Mouse (Mus musculus): ENCODE data around the gene Adcyap1r1. TPM values are rescaled to one million over a fixed set of nuclear protein-coding genes. Genes with fewer than 3 reads are reported as not detected.

Adcyap1r1 gene
- polyA plus RNA-seq, 1 experiment from 2014 or later: 4.2 TPM

DNA sequence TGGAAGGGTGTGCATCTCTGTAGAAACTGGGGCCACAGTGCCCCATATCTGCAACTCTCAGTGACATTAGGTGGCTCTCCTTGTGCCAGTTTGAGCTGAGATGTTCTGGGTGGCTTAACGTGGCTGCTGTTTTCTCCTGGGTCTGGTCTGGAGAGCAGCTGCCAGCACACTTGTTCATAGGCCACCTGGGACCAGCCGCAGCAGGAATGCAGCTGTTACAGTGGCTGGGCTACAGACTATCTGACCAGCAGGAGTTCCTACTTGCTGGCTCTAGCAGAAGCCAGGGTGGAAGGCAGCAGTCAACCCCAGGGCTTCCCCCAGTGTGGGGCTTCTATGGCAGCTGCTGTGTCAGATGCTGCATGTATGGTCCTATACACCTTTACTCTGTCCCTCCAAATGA is 9.9 kb downstream of the Adcyap1r1 start:
- 64% methylated on average over 2 of the region's 2 CpGs for WGBS
- H3K4me1 ChIP-seq (ENCODE audit: control insufficient read depth in 2 of 2, insufficient read depth in 2 of 2, low read length in 2 of 2): no peaks in the 10 kb centered on the region; a peak in 1 of 4 replicates

DNA sequence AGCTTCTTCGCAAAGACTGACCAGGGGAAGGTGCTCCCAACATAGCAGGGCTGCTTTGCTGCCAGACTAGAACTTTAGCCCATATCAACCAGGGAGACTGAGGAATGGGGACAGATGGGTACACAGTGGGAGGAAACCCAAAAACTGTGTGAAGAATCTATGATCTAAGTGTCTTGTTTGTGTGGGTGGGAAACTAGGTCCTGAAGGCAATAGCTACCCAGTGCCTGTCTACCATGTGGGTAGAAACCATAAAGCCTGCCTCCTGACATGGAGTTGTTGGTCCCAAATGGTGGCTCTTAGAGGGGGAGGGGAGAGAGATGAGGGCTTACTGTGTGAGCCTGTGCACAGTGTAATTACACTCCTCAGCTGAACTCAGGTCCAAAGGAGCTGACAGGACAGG is 10.6 kb downstream of the Adcyap1r1 start:
- Histone ChIP-seq H3K27me3 (ENCODE audit: control insufficient read depth, insufficient read depth, low read length) (peaks cover 4% of the 10 kb centered on the region; the same call in 1 of the 2 replicates), H3K9me3 (ENCODE audit: control insufficient read depth, low read length) (no peaks in the 10 kb centered on the region), H3K27ac (replicated peaks in 1 of 2; ENCODE audit: control insufficient read depth in 1 of 2, insufficient read depth in 1 of 2, low read depth in 2 of 2, low read length in 2 of 2) (no peak overlapping the region), H3K4me3 (ENCODE audit: control insufficient read depth in 1 of 2, insufficient read depth in 1 of 2, low read depth in 1 of 2, low read length in 2 of 2) (no peak overlapping the region), H3K36me3 (ENCODE audit: control insufficient read depth, insufficient read depth, low read length) (no peaks in the 10 kb centered on the region), H3K4me2 (ENCODE audit: low read length) (no peak overlapping the region), H3K9ac (ENCODE audit: low read length) (no peak overlapping the region), H3K4me1 (ENCODE audit: control insufficient read depth in 2 of 2, insufficient read depth in 2 of 2, low read length in 2 of 2) (no peaks in the 10 kb centered on the region; a peak in 1 of 4 replicates)
- 72% methylated on average over 1 of the region's 1 CpGs for WGBS
- ATAC-seq (ENCODE audit: insufficient number of reproducible peaks, insufficient read depth, low FRiP score, low read depth): no peak

More for the DNA sequence above, 9.9 kb downstream of the Adcyap1r1 start:
- ATAC-seq (ENCODE audit: insufficient number of reproducible peaks, insufficient read depth, low FRiP score, low read depth): no peak
- no peaks in the 10 kb centered on the region for H3K36me3 ChIP-seq (ENCODE audit: control insufficient read depth, insufficient read depth, low read length)
- H3K4me3 ChIP-seq (ENCODE audit: control insufficient read depth in 1 of 2, insufficient read depth in 1 of 2, low read depth in 1 of 2, low read length in 2 of 2): no peak overlapping the region
- no peak overlapping the region for H3K27ac ChIP-seq (replicated peaks in 1 of 2; ENCODE audit: control insufficient read depth in 1 of 2, insufficient read depth in 1 of 2, low read depth in 2 of 2, low read length in 2 of 2)
- H3K27me3 ChIP-seq (ENCODE audit: control insufficient read depth, insufficient read depth, low read length): peaks cover 10% of the 10 kb centered on the region; the same call in 1 of the 2 replicates
- H3K4me2 ChIP-seq (ENCODE audit: low read length): no peak overlapping the region
- H3K9me3 ChIP-seq (ENCODE audit: control insufficient read depth, low read length): no peaks in the 10 kb centered on the region
- H3K9ac ChIP-seq (ENCODE audit: low read length): no peak overlapping the region

DNA sequence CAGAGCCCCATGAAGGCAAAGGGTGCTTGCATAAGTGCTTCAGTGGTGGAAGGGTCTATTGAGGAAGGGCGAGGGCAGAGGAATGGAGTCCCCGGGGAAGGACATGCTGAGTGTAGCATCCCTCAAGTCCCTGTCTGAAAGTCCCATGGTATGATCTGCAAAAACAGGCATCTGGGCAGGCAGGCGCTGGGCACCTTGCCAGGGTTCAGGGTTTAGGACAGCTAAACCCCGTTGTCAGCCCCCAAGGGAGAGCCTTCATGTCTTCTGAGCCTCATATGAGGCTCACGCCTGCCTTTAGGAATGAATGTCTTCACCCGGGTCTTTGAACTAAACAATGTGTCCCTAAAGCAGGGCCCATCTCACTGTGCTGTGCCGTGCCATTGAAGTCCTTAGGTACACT is 12.2 kb downstream of the Adcyap1r1 start:
- ATAC-seq (ENCODE audit: insufficient number of reproducible peaks, insufficient read depth, low FRiP score, low read depth): no peak
- 68% methylated on average over 7 of the region's 7 CpGs for WGBS
- peaks cover 4% of the 10 kb centered on the region; the same call in 1 of the 2 replicates for H3K27me3 ChIP-seq (ENCODE audit: control insufficient read depth, insufficient read depth, low read length)
- no peak overlapping the region for H3K27ac ChIP-seq (replicated peaks in 1 of 2; ENCODE audit: control insufficient read depth in 1 of 2, insufficient read depth in 1 of 2, low read depth in 2 of 2, low read length in 2 of 2)
- no peaks in the 10 kb centered on the region for H3K36me3 ChIP-seq (ENCODE audit: control insufficient read depth, insufficient read depth, low read length)
- H3K9me3 ChIP-seq (ENCODE audit: control insufficient read depth, low read length): no peaks in the 10 kb centered on the region
- no peak overlapping the region for H3K4me2 ChIP-seq (ENCODE audit: low read length)
- no peak overlapping the region for H3K4me3 ChIP-seq (ENCODE audit: control insufficient read depth in 1 of 2, insufficient read depth in 1 of 2, low read depth in 1 of 2, low read length in 2 of 2)
- no peak overlapping the region for H3K9ac ChIP-seq (ENCODE audit: low read length)
- H3K4me1 ChIP-seq (ENCODE audit: control insufficient read depth in 2 of 2, insufficient read depth in 2 of 2, low read length in 2 of 2): no peaks in the 10 kb centered on the region; a peak in 1 of 4 replicates

DNA sequence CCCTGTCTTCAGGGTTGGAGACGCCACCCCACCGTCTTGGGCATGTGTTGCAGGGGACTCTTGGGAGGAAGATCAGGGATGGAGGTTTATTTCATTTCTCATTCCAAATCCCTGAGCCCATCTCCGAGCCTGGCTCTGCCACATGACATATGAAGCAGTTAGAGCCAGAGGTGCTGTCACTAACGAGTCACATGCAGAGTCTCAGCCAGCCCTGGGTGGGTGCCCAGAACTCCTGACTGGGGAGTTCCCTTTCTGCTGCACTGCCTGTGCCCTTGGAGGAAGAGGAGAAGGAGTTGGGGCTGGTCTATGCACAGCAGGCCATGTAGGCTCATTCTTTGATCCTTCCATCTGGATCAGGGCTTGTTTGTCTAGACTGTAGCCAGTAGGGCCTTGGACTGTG is 13.5 kb downstream of the Adcyap1r1 start:
- Histone ChIP-seq H3K36me3 (ENCODE audit: control insufficient read depth, insufficient read depth, low read length) (no peaks in the 10 kb centered on the region), H3K4me2 (ENCODE audit: low read length) (no peak overlapping the region), H3K27me3 (ENCODE audit: control insufficient read depth, insufficient read depth, low read length) (peaks cover 4% of the 10 kb centered on the region; the same call in 1 of the 2 replicates), H3K9me3 (ENCODE audit: control insufficient read depth, low read length) (no peaks in the 10 kb centered on the region), H3K27ac (replicated peaks in 1 of 2; ENCODE audit: control insufficient read depth in 1 of 2, insufficient read depth in 1 of 2, low read depth in 2 of 2, low read length in 2 of 2) (no peak overlapping the region), H3K4me1 (ENCODE audit: control insufficient read depth in 2 of 2, insufficient read depth in 2 of 2, low read length in 2 of 2) (no peaks in the 10 kb centered on the region; a peak in 1 of 4 replicates), H3K4me3 (ENCODE audit: control insufficient read depth in 1 of 2, insufficient read depth in 1 of 2, low read depth in 1 of 2, low read length in 2 of 2) (no peak overlapping the region), H3K9ac (ENCODE audit: low read length) (no peak overlapping the region)
- no peak for ATAC-seq (ENCODE audit: insufficient number of reproducible peaks, insufficient read depth, low FRiP score, low read depth)
- WGBS: 76% methylated on average over 4 of the region's 4 CpGs

DNA sequence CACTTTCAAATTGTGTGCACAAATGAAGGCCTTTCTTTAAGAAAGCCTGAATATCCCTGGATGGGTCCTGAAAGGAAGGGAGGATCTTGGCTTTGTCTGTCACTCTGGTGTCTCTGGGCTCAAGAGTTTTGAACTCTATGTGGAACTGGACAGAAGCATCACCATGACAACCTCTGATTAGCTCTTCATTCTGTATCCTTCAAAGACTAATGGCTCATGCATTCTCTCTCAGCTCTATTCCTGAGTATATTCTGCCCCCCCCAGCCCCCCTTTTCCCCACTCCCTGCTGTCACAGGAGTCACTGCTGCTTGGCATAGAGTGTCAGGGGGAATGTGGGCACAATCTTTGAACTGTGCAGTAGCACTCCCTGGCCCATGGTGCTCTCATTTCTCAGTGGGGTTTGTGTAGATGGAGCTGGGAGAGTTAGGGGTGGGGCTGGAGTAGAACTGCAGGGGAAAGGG is 14.6 kb downstream of the Adcyap1r1 start:
- no peak for ATAC-seq (ENCODE audit: insufficient number of reproducible peaks, insufficient read depth, low FRiP score, low read depth)
- Histone ChIP-seq H3K9me3 (ENCODE audit: control insufficient read depth, low read length) (no peaks in the 10 kb centered on the region), H3K4me3 (ENCODE audit: control insufficient read depth in 1 of 2, insufficient read depth in 1 of 2, low read depth in 1 of 2, low read length in 2 of 2) (no peak overlapping the region), H3K36me3 (ENCODE audit: control insufficient read depth, insufficient read depth, low read length) (no peaks in the 10 kb centered on the region), H3K27ac (replicated peaks in 1 of 2; ENCODE audit: control insufficient read depth in 1 of 2, insufficient read depth in 1 of 2, low read depth in 2 of 2, low read length in 2 of 2) (no peak overlapping the region), H3K27me3 (ENCODE audit: control insufficient read depth, insufficient read depth, low read length) (no peaks in the 10 kb centered on the region), H3K4me2 (ENCODE audit: low read length) (no peak overlapping the region), H3K9ac (ENCODE audit: low read length) (no peak overlapping the region), H3K4me1 (ENCODE audit: control insufficient read depth in 2 of 2, insufficient read depth in 2 of 2, low read length in 2 of 2) (no peaks in the 10 kb centered on the region; a peak in 1 of 4 replicates)

DNA sequence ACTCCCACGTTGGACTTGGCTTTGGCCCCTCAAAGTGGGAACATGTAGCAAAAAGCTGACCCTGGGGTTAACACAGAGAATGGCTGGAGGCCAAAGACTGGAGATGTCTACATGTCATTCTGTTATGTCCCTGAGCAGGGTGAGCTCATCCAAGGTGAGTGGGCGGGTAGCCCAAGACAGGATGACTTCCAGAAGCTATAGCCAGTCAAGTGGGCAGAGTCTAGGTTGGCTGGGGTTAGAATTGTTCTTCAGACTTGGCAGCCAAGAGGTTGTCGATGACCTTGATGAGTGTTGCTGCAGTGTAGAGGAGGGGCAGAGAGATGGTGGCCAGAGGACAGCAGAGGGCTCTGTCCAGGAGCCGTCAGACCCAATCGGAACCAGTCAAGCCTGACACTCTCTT is 18.9 kb downstream of the Adcyap1r1 start:
- Histone ChIP-seq H3K36me3 (ENCODE audit: control insufficient read depth, insufficient read depth, low read length) (no peaks in the 10 kb centered on the region), H3K4me3 (ENCODE audit: control insufficient read depth in 1 of 2, insufficient read depth in 1 of 2, low read depth in 1 of 2, low read length in 2 of 2) (no peak overlapping the region), H3K4me1 (ENCODE audit: control insufficient read depth in 2 of 2, insufficient read depth in 2 of 2, low read length in 2 of 2) (no peaks in the 10 kb centered on the region; a peak in 1 of 4 replicates), H3K9me3 (ENCODE audit: control insufficient read depth, low read length) (no peaks in the 10 kb centered on the region), H3K27me3 (ENCODE audit: control insufficient read depth, insufficient read depth, low read length) (no peaks in the 10 kb centered on the region), H3K4me2 (ENCODE audit: low read length) (no peak overlapping the region), H3K27ac (replicated peaks in 1 of 2; ENCODE audit: control insufficient read depth in 1 of 2, insufficient read depth in 1 of 2, low read depth in 2 of 2, low read length in 2 of 2) (no peak overlapping the region), H3K9ac (ENCODE audit: low read length) (no peak overlapping the region)
- WGBS: 75% methylated on average over 5 of the region's 5 CpGs
- no peak for ATAC-seq (ENCODE audit: insufficient number of reproducible peaks, insufficient read depth, low FRiP score, low read depth)

DNA sequence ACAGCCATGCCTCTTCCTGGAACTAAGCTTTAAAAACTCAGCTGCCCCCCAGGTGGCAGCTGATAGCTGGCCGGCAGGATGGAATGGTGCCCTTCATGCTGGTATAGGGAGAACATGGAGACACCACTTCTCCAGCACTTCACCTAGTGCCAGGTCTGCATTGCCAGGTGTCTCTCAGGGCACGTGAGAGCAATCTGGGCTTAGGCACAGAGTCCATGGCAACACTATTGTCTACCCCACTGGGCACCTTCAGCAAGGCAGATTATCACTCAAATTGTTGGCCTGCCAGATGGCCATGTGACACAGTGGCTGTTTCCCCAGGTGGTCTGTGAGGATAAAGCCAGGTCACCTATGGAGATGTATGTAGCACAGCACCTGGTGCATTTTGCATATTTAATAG is 20.6 kb downstream of the Adcyap1r1 start:
- 67% methylated on average over 2 of the region's 2 CpGs for WGBS
- H3K27ac ChIP-seq (replicated peaks in 1 of 2; ENCODE audit: control insufficient read depth in 1 of 2, insufficient read depth in 1 of 2, low read depth in 2 of 2, low read length in 2 of 2): no peak overlapping the region
- no peak for ATAC-seq (ENCODE audit: insufficient number of reproducible peaks, insufficient read depth, low FRiP score, low read depth)
- H3K9ac ChIP-seq (ENCODE audit: low read length): no peak overlapping the region
- no peaks in the 10 kb centered on the region for H3K4me1 ChIP-seq (ENCODE audit: control insufficient read depth in 2 of 2, insufficient read depth in 2 of 2, low read length in 2 of 2)
- no peak overlapping the region for H3K4me3 ChIP-seq (ENCODE audit: control insufficient read depth in 1 of 2, insufficient read depth in 1 of 2, low read depth in 1 of 2, low read length in 2 of 2)
- H3K27me3 ChIP-seq (ENCODE audit: control insufficient read depth, insufficient read depth, low read length): no peaks in the 10 kb centered on the region
- no peaks in the 10 kb centered on the region for H3K36me3 ChIP-seq (ENCODE audit: control insufficient read depth, insufficient read depth, low read length)
- H3K9me3 ChIP-seq (ENCODE audit: control insufficient read depth, low read length): no peaks in the 10 kb centered on the region
- no peak overlapping the region for H3K4me2 ChIP-seq (ENCODE audit: low read length)

DNA sequence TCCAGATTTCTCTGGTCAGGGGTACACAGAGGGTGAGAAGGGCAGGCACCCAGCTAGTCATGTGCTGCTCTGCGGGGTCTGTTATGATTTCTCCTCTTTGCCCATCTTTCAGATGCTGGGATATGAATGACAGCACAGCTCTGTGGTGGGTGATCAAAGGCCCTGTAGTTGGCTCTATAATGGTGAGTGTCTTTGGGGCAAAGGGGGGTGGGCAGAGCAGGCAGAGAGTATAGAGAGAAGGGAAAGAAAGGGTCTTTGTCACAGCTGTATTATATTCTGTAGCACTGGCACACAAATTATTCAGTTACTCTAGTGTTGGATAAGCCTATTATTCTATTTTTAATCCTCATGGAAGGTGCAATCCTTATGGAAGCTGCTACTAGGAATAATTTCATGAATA is 29.2 kb downstream of the Adcyap1r1 start:
- H3K27me3 ChIP-seq (ENCODE audit: control insufficient read depth, insufficient read depth, low read length): no peaks in the 10 kb centered on the region
- no peak overlapping the region for H3K27ac ChIP-seq (replicated peaks in 1 of 2; ENCODE audit: control insufficient read depth in 1 of 2, insufficient read depth in 1 of 2, low read depth in 2 of 2, low read length in 2 of 2)
- WGBS: 100% methylated on average over 1 of the region's 1 CpGs
- H3K9me3 ChIP-seq (ENCODE audit: control insufficient read depth, low read length): no peaks in the 10 kb centered on the region
- no peak overlapping the region for H3K4me3 ChIP-seq (ENCODE audit: control insufficient read depth in 1 of 2, insufficient read depth in 1 of 2, low read depth in 1 of 2, low read length in 2 of 2)
- H3K4me2 ChIP-seq (ENCODE audit: low read length): no peak overlapping the region
- H3K9ac ChIP-seq (ENCODE audit: low read length): no peak overlapping the region
- H3K36me3 ChIP-seq (ENCODE audit: control insufficient read depth, insufficient read depth, low read length): no peaks in the 10 kb centered on the region
- H3K4me1 ChIP-seq (ENCODE audit: control insufficient read depth in 2 of 2, insufficient read depth in 2 of 2, low read length in 2 of 2): no peaks in the 10 kb centered on the region
- no peak for ATAC-seq (ENCODE audit: insufficient number of reproducible peaks, insufficient read depth, low FRiP score, low read depth)

All from heart, embryonic 14.5 days (tissue).